Mouse (Mus musculus): ENCODE results near the gene Hist1h1t.

DNA sequence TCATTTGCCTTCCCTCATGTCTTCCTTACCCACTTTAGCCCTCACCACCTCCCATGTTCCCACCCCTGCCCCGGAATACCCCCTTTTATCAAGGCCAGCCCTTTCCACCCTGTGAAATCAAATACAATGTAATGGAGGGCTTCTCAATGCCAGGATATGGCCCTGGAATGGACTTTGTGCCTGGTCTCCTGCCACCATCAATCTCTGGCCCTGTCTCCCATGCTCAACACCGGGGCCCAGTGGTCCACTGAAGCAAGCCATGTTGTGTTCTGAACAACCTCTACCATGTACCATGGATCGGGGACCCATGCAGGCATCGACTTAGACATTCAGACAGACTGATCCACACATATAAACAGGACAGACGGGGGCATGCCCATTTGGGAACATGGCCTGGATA lies 34.1 kb downstream of the Hist1h1t start:
- TF ChIP-seq CTCF (IDR thresholded peaks at IDR 0.05; ENCODE audit: extremely low read depth, insufficient read length, insufficient replicate concordance, low read depth, low read length): no peak
- no peak for TF ChIP-seq POLR2A (IDR thresholded peaks at IDR 0.05; ENCODE audit: low read depth, low read length)
